Mouse (Mus musculus): Measurements from ENCODE around the gene Sema3a. TPM values are rescaled to one million over a fixed set of nuclear protein-coding genes. Genes with fewer than 3 reads are reported as not detected.
"Not testable (repeated sequence)": the region's sequence is repeated elsewhere in the genome, so short reads cannot be mapped to it uniquely, and the experiment has no call there.

Gene Sema3a
- total RNA-seq, 2 experiments from 2014 or later = 1.6 to 2.8 TPM

- no peak for DNase-seq
These were observed 303.5 kb downstream of the Sema3a start for GRCm38 (mm10) chr5:13428702-13429101.

- no peak for DNase-seq
These were observed 306.6 kb downstream of the Sema3a start for GRCm38 (mm10) chr5:13431827-13432226.

GRCm38 (mm10) chr5:13432574-13432973 is 307.4 kb downstream of the Sema3a start:
- DNase-seq = no peak

GRCm38 (mm10) chr5:13433303-13433702 is 308.1 kb downstream of the Sema3a start:
- DNase-seq = no peak

GRCm38 (mm10) chr5:13441112-13441511 is 315.9 kb downstream of the Sema3a start:
- no peak for DNase-seq

- no peak for DNase-seq
These were observed 335.2 kb downstream of the Sema3a start for GRCm38 (mm10) chr5:13460182-13461001.

GRCm38 (mm10) chr5:13468856-13469255 is 343.6 kb downstream of the Sema3a start:
- DNase-seq = no peak

GRCm38 (mm10) chr5:13469401-13469800 is 344.2 kb downstream of the Sema3a start:
- DNase-seq = no peak

- DNase-seq = peak; percentile 18
These were observed 345.1 kb downstream of the Sema3a start for GRCm38 (mm10) chr5:13470057-13470905.

- peak; percentile 16 for DNase-seq
These were observed 352.4 kb downstream of the Sema3a start for GRCm38 (mm10) chr5:13477653-13478052.

GRCm38 (mm10) chr5:13488671-13489070 is 363.5 kb downstream of the Sema3a start:
- DNase-seq = no peak

GRCm38 (mm10) chr5:13495967-13496366 is 370.8 kb downstream of the Sema3a start:
- not testable (repeated sequence) for DNase-seq

- DNase-seq = no peak
These were observed 374.6 kb downstream of the Sema3a start for GRCm38 (mm10) chr5:13499835-13500234.

GRCm38 (mm10) chr5:13505839-13506499 is 380.8 kb downstream of the Sema3a start:
- no peak for DNase-seq

- DNase-seq = no peak
These were observed 383.9 kb downstream of the Sema3a start for GRCm38 (mm10) chr5:13509163-13509562.

- DNase-seq = no peak
These were observed 391.8 kb downstream of the Sema3a start for GRCm38 (mm10) chr5:13517018-13517417.

GRCm38 (mm10) chr5:13525597-13525996 is 400.4 kb downstream of the Sema3a start:
- DNase-seq = no peak

- DNase-seq = no peak
These were observed 401.8 kb downstream of the Sema3a start for GRCm38 (mm10) chr5:13527037-13527464.

- no peak for DNase-seq
These were observed 404.0 kb downstream of the Sema3a start for GRCm38 (mm10) chr5:13529226-13529625.

- DNase-seq = peak; percentile 18
These were observed 422.4 kb downstream of the Sema3a start for GRCm38 (mm10) chr5:13547472-13548209.

- DNase-seq = no peak
These were observed 423.0 kb downstream of the Sema3a start for GRCm38 (mm10) chr5:13548210-13548554.

- no peak for DNase-seq
These were observed 423.9 kb downstream of the Sema3a start for GRCm38 (mm10) chr5:13549080-13549479.

All from adrenal gland, postnatal 10 days (tissue).